Mouse (Mus musculus): ENCODE results near the gene Ubap2l.
A peak's percentile ranks its signal among the peaks of the same experiment; 100 is the strongest.

- peak; percentile 79; the same call in 1 of the 2 replicates for TF ChIP-seq POLR2A (IDR thresholded peaks at IDR 0.05; ENCODE audit: borderline replicate concordance, extremely low read depth, low read depth, low read length)
- no peak for TF ChIP-seq CTCF (IDR thresholded peaks at IDR 0.05; ENCODE audit: insufficient read depth, low read length)
These were observed 26.8 kb upstream of the Ubap2l start for GRCm38 (mm10) chr3:90079133-90079762.

All from lung, adult 2 months (tissue).